Mouse (Mus musculus) CH12.LX (cell line): ENCODE measurements around the gene Vsir. TPM values are rescaled to one million over a fixed set of nuclear protein-coding genes. Genes with fewer than 3 reads are reported as not detected.

Experiments
- DNase-seq: peaks from one replicate; pipeline ENCODE4 v3.0.0-alpha.2; 2013; ENCODE audit errors: extremely low read depth
- H3K27ac ChIP-seq: 2 replicates; pipeline ENCODE4 v1.5.1; 2012; ENCODE audit warnings: low read depth, mild to moderate bottlenecking, control low read depth, moderate library complexity; ENCODE audit not compliant: insufficient read depth
- H3K27me3 ChIP-seq: replicated peaks from 2 replicates; pipeline ENCODE3; 2012; ENCODE audit warnings: inconsistent platforms
- H3K36me3 ChIP-seq, 2 experiments: replicated peaks in 1 of 2; 2 replicates each; pipeline versions ENCODE3 to v1.6.1; 2012; ENCODE audit warnings: inconsistent platforms in 1 of 2, low read length in 1 of 2, mild to moderate bottlenecking in 1 of 2, mixed read lengths in 1 of 2, moderate library complexity in 1 of 2; ENCODE audit not compliant: control insufficient read depth in 1 of 2, insufficient read depth in 1 of 2
- H3K4me1 ChIP-seq, 2 experiments: 2 replicates each; pipeline ENCODE4 v1.6.1; 2012; ENCODE audit warnings: inconsistent platforms in 1 of 2, moderate library complexity in 1 of 2; ENCODE audit not compliant: insufficient read depth in 2 of 2, control insufficient read depth in 1 of 2
- H3K4me2 ChIP-seq: 2 replicates; pipeline ENCODE4 v1.6.1; 2012; ENCODE audit warnings: low read depth, mild to moderate bottlenecking, control low read depth; ENCODE audit not compliant: poor library complexity, insufficient read depth, severe bottlenecking
- H3K4me3 ChIP-seq, 3 experiments: fragments of 150-350 bp in 1 of 3; sonication (generic) in 1 of 3; replicated peaks in 1 of 3; 2 replicates each; pipeline versions ENCODE3 to v1.5.1; 2011 to 2012; ENCODE audit warnings: low read depth in 2 of 3, low read length in 2 of 3, mild to moderate bottlenecking in 2 of 3, moderate library complexity in 2 of 3, control low read depth in 1 of 3, improper control_type of control experiment in 1 of 3, inconsistent platforms in 1 of 3, mixed read lengths in 1 of 3; ENCODE audit not compliant: poor library complexity in 1 of 3
- H3K79me2 ChIP-seq: replicated peaks from 2 replicates; pipeline ENCODE4 v1.6.1; 2012; ENCODE audit warnings: mild to moderate bottlenecking, moderate library complexity; ENCODE audit not compliant: control insufficient read depth, poor library complexity, insufficient read depth, severe bottlenecking; ENCODE audit errors: extremely low read depth
- H3K9ac ChIP-seq: 2 replicates; pipeline ENCODE4 v1.6.1; 2012; ENCODE audit warnings: low read depth, mild to moderate bottlenecking, control low read depth, moderate library complexity; ENCODE audit not compliant: insufficient read depth
- H3K9me3 ChIP-seq: replicated peaks from 2 replicates; pipeline ENCODE3; 2012; ENCODE audit warnings: low read length, inconsistent platforms, mixed read lengths
- BHLHE40 ChIP-seq: IDR thresholded peaks from 2 replicates; pipeline ENCODE4 v1.6.1; 2011; ENCODE audit warnings: mild to moderate bottlenecking, low read depth, low read length, improper control_type of control experiment
- CHD1 ChIP-seq: IDR thresholded peaks from 2 replicates; pipeline ENCODE4 v1.6.1; 2012; ENCODE audit warnings: low read depth, low read length, improper control_type of control experiment, inconsistent platforms
- CHD2 ChIP-seq: IDR thresholded peaks from 2 replicates; pipeline ENCODE4 v1.6.1; 2011; ENCODE audit warnings: low read length, improper control_type of control experiment
- ETS1 ChIP-seq: conservative IDR thresholded peaks from 2 replicates; pipeline ENCODE4 v1.6.1; 2012; ENCODE audit warnings: low read depth, mild to moderate bottlenecking, inconsistent platforms, low read length, improper control_type of control experiment, moderate library complexity
- GABPA ChIP-seq: IDR thresholded peaks from 2 replicates; pipeline ENCODE4 v1.6.1; 2012; ENCODE audit warnings: low read depth, low read length, improper control_type of control experiment, inconsistent platforms; ENCODE audit not compliant: insufficient replicate concordance
- HCFC1 ChIP-seq: IDR thresholded peaks from 2 replicates; pipeline ENCODE4 v1.6.1; 2012; ENCODE audit warnings: low read depth, mild to moderate bottlenecking, inconsistent platforms, low read length, improper control_type of control experiment
- IRF4 ChIP-seq: IDR thresholded peaks from 2 replicates; pipeline ENCODE4 v1.6.1; 2014; ENCODE audit warnings: low read depth, mild to moderate bottlenecking, inconsistent platforms, low read length, improper control_type of control experiment
- KAT2A ChIP-seq: IDR thresholded peaks from 2 replicates; pipeline ENCODE4 v1.6.1; 2012; ENCODE audit warnings: low read length, improper control_type of control experiment, inconsistent platforms; ENCODE audit not compliant: insufficient replicate concordance
- MAX ChIP-seq: IDR thresholded peaks from 2 replicates; pipeline ENCODE4 v1.6.1; 2011; ENCODE audit warnings: low read length, improper control_type of control experiment
- MEF2A ChIP-seq: IDR thresholded peaks from 2 replicates; pipeline ENCODE4 v1.6.1; 2014; ENCODE audit warnings: low read depth, mild to moderate bottlenecking, inconsistent platforms, low read length, improper control_type of control experiment, borderline replicate concordance
- MXI1 ChIP-seq: IDR thresholded peaks from 2 replicates; pipeline ENCODE4 v1.6.1; 2011; ENCODE audit warnings: mild to moderate bottlenecking, low read depth, low read length, improper control_type of control experiment
- NRF1 ChIP-seq: IDR thresholded peaks from 2 replicates; pipeline ENCODE4 v1.6.1; 2014; ENCODE audit warnings: low read depth, mild to moderate bottlenecking, inconsistent platforms, low read length, improper control_type of control experiment, moderate library complexity
- PAX5 ChIP-seq: IDR thresholded peaks from 2 replicates; pipeline ENCODE4 v1.6.1; 2012; ENCODE audit warnings: low read length, inconsistent platforms, mixed read lengths
- POLR2AphosphoS2 ChIP-seq: IDR thresholded peaks from 2 replicates; pipeline ENCODE4 v1.6.1; 2011; ENCODE audit warnings: low read depth, low read length, improper control_type of control experiment
- RCOR1 ChIP-seq: conservative IDR thresholded peaks from 2 replicates; pipeline ENCODE4 v1.6.1; 2012; ENCODE audit warnings: low read depth, mild to moderate bottlenecking, inconsistent platforms, low read length, improper control_type of control experiment
- SIN3A ChIP-seq: IDR thresholded peaks from 2 replicates; pipeline ENCODE4 v1.6.1; 2012; ENCODE audit warnings: low read length, improper control_type of control experiment, inconsistent platforms
- SMC3 ChIP-seq: IDR thresholded peaks from 2 replicates; pipeline ENCODE4 v1.6.1; 2011; ENCODE audit warnings: low read depth, low read length, improper control_type of control experiment
- TBP ChIP-seq: conservative IDR thresholded peaks from 2 replicates; pipeline ENCODE4 v1.6.1; 2011; ENCODE audit warnings: low read depth, low read length, improper control_type of control experiment
- TCF12 ChIP-seq: IDR thresholded peaks from 2 replicates; pipeline ENCODE4 v1.6.1; 2014; ENCODE audit warnings: low read depth, mild to moderate bottlenecking, inconsistent platforms, low read length, improper control_type of control experiment
- ZC3H11A ChIP-seq: IDR thresholded peaks from 2 replicates; pipeline ENCODE4 v1.6.1; 2012; ENCODE audit warnings: low read depth, mild to moderate bottlenecking, inconsistent platforms, low read length, improper control_type of control experiment
- ZKSCAN1 ChIP-seq: IDR thresholded peaks from 2 replicates; pipeline ENCODE4 v1.6.1; 2012; ENCODE audit warnings: low read depth, inconsistent platforms, low read length, improper control_type of control experiment, borderline replicate concordance
- ZNF384 ChIP-seq: IDR thresholded peaks from 2 replicates; pipeline ENCODE4 v1.6.1; 2012; ENCODE audit warnings: low read depth, low read length, improper control_type of control experiment, inconsistent platforms
- dilution Hi-C: fragments of 300-500 bp; cut with MboI; formaldehyde crosslinking; loops from 2 replicates; pipeline ENCODE4 v1.14.3; 2020; ENCODE audit warnings: low sequenced_read_pairs; ENCODE audit not compliant: extremely low pct_unique_long_range_greater_than_20kb, extremely low pct_ligation_motif_present
- in situ Hi-C: fragments of 300-500 bp; cut with MboI; formaldehyde crosslinking; loops from 3 replicates; pipeline ENCODE4 v1.14.3; 2019; ENCODE audit warnings: low sequenced_read_pairs, low pct_ligation_motif_present, low pct_unique_long_range_greater_than_20kb, mixed read lengths
- polyA plus RNA-seq: library from polyadenylated mRNA; unstranded; fragments of >175 nt; gene quantifications from 2 replicates; pipeline ENCODE4 v1.2.1, GENCODE M21; 2012; ENCODE audit warnings: low read depth; ENCODE audit not compliant: insufficient read length
- total RNA-seq, 2 experiments: library from RNA; depleted of rRNA; stranded (reverse); fragments of 300-350 nt in 1 of 2; fragments of >200 nt in 1 of 2; gene quantifications; 2 replicates each; pipeline ENCODE4 v1.2.3; 2012 to 2014

Gene Vsir
- total and polyA plus RNA-seq, 3 experiments, result 4.7 to 9.5 (median 5.5) TPM

DNA sequence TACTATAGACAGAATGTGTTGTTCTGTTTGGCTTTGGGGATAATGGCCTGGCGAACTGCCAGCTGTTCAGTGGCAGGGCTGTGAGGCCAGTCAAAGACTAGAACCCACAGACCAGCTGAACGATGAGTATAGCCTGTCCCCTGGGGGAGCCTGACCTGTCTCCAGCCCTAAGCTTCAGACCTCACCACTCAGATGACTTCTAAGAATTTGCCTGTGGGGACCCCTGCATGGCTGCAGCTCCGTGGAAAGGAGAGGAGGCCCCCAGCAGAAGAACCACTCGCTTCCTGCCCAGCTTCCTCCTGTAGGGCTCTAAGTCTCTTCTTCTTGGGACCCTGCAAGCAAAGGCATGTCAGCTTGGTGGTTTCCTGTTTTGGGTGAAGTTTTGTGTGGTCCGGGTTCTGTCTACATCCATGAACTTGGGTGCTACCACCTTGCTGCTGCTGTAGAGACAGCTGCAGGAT, 24.0 kb downstream of the Vsir start (continued):
- TF ChIP-seq TBP, result no peak
- no peak for TF ChIP-seq ZC3H11A
- peak; percentile 92 for TF ChIP-seq TCF12
- no peak for TF ChIP-seq PAX5
- TF ChIP-seq KAT2A, result no peak
- peak; percentile 53; the same call in 1 of the 2 replicates for TF ChIP-seq CHD2
- no peak for TF ChIP-seq ZKSCAN1
- peak; percentile 80 for TF ChIP-seq IRF4
- TF ChIP-seq ZNF384, result no peak
- TF ChIP-seq BHLHE40, result peak; percentile 70
- TF ChIP-seq POLR2AphosphoS2, result no peak
- peak; percentile 78; the same call in 1 of the 2 replicates for TF ChIP-seq CHD1
- no peak for TF ChIP-seq RCOR1
- 0 out of 2 replicates have a peak, but pooled peaks have one; percentile 4 for TF ChIP-seq MXI1
- TF ChIP-seq SMC3, result no peak; the same call in 1 of the 2 replicates
- no peak; the same call in 1 of the 2 replicates for TF ChIP-seq HCFC1
- peak; percentile 90 for TF ChIP-seq MEF2A
- peak; percentile 95 for TF ChIP-seq ETS1
- no peak; the same call in 1 of the 2 replicates for TF ChIP-seq SIN3A
- no peak for TF ChIP-seq NRF1
- TF ChIP-seq, all 38 proteins: peak for 11

DNA sequence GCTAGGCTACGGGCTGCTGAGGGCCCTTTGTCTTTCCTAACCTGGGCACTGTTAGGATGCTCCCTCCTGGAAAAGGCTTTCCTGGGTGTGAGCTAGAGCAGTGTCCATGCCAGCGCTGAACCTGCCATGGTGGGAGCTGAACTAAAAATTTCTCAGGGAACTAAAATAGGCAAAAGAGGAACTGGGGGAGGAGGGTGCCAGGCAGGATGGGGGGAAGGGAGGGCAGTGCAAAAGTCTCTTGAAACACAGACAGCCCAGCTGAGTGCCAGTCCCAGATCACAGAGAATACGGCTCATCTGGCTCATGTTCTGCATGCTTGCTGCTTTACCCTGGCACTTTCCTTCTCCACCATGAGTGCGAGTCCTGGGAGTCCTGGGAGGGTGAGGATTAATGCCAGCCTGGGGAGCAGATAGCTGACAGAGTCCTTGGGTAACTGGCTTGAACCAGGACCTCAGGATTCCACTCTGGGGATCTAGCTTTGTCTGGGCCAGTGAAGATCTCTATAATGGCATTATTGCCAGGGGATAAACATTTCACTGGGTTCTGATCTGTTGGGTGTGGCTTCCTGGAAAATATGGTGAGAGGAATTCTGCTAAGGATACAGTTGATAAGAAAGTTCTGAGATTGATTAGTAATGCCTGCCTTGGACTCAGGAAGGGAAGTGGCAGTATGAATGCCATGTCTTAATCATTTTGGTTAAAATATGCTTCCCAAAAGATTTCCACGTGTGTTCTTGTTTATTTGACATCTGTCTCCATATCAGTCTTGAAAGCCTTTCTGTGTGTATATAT, 25.1 kb downstream of the Vsir start:
- H3K4me3 ChIP-seq, result peak overlapping the region in 1 of 3 experiments; percentile 28
- peak; percentile 69 for DNase-seq
- no peak overlapping the region for H3K9ac ChIP-seq
- peak overlapping the region; percentile 87 for H3K27ac ChIP-seq
- no peaks in the 10 kb centered on the region for H3K27me3 ChIP-seq
- peak overlapping the region; percentile 37 for H3K4me2 ChIP-seq
- H3K79me2 ChIP-seq, result no peaks in the 10 kb centered on the region
- 0 out of 2 replicates have a peak, but pooled peaks have one; percentile 33 for TF ChIP-seq RCOR1
- TF ChIP-seq GABPA, result no peak
- TF ChIP-seq IRF4, result peak; percentile 64; the same call in 1 of the 2 replicates
- peak; percentile 87 for TF ChIP-seq CHD2
- TF ChIP-seq MXI1, result 0 out of 2 replicates have a peak, but pooled peaks have one; percentile 35
- no peak for TF ChIP-seq SMC3
- TF ChIP-seq MEF2A, result peak; percentile 82; the same call in 1 of the 2 replicates
- no peak for TF ChIP-seq MAX
- TF ChIP-seq SIN3A, result peak; percentile 49; the same call in 1 of the 2 replicates
- TF ChIP-seq NRF1, result no peak
- no peak for TF ChIP-seq BHLHE40
- H3K9me3 ChIP-seq, result no peaks in the 10 kb centered on the region
- in situ Hi-C loops (no loop called here), dilution Hi-C loops (no loop called here)
- peaks cover 0 to 13% of the 10 kb centered on the region in 2 experiments for H3K36me3 ChIP-seq
- H3K4me1 ChIP-seq, result peaks cover 46 to 86% of the 10 kb centered on the region in 2 experiments
